In genomic region chr19:46893484-46893883, GRCm38 (mm10) we compare ENCODE assay signal across 21 mouse cellular contexts.
DNase-seq lines count a peak whose midpoint lies in the region; TF ChIP-seq lines count a peak whose summit lies in the region.
"Had no signal": no experiment of that assay in that cellular context is flagged by ENCODE, and none has a peak within 500 bp of the region (broad histone marks: within the 10 kb centered on the region; RNA-seq: fewer than 3 reads in every experiment).

No protein-coding gene starts in this region.

- DNase-seq in heart, adult 11 months: peak; percentile 77
- no peak for DNase-seq in heart, embryonic 10.5 days (ENCODE audit: low spot score)
- no peak for DNase-seq in layer of hippocampus, adult 2 months (ENCODE audit: low spot score in 2 of 2)
- DNase-seq in layer of hippocampus, postnatal 10 days (ENCODE audit: low spot score in 2 of 2): no peak
- peak; percentile 3 for DNase-seq in right cerebral cortex, postnatal 25 days
- no peak for DNase-seq in right cerebral cortex, postnatal 14 days
- no peak for DNase-seq in kidney, adult 2 months
- DNase-seq: adrenal gland, adult 2 months; adrenal gland, postnatal 10 days; adrenal gland, postnatal 25 days; B cell, adult 2 months; cerebellum, adult 11-12 months; cerebellum, adult 2 months; cerebellum, adult 9-10 months; cerebellum, postnatal 10 days; cerebellum, postnatal 25 days had no signal

- peaks cover 4% of the 10 kb centered on the region; the same call in 1 of the 2 replicates for H3K9me3 ChIP-seq in heart, embryonic 10.5 days
- H3K9me3 ChIP-seq: forebrain, embryonic 13.5 days; forebrain, embryonic 15.5 days had no signal

- no peaks in the 10 kb centered on the region for H3K27me3 ChIP-seq in heart, embryonic 10.5 days (ENCODE audit: insufficient read depth, poor library complexity, severe bottlenecking)
- no peaks in the 10 kb centered on the region for H3K27me3 ChIP-seq in kidney, adult 2 months (replicated peaks; ENCODE audit: control insufficient read depth, insufficient read depth, low read length)
- H3K27me3 ChIP-seq: CH12.LX; embryonic facial prominence, embryonic 12.5 days; forebrain, embryonic 13.5 days; forebrain, embryonic 15.5 days had no signal

- 82% methylated on average over 7 of the region's 7 CpGs for WGBS in heart, embryonic 10.5 days
- WGBS in kidney, adult 2 months: 88% methylated on average over 7 of the region's 7 CpGs

- no peaks in the 10 kb centered on the region for H3K4me1 ChIP-seq in heart, embryonic 10.5 days
- no peaks in the 10 kb centered on the region for H3K4me1 ChIP-seq in kidney, adult 2 months (ENCODE audit: control insufficient read depth, insufficient read depth, low read length)
- H3K4me1 ChIP-seq: embryonic facial prominence, embryonic 10.5 days; embryonic facial prominence, embryonic 12.5 days; forebrain, embryonic 13.5 days; forebrain, embryonic 15.5 days had no signal

- TF ChIP-seq POLR2A in kidney, adult 2 months (IDR thresholded peaks at IDR 0.05; ENCODE audit: low read depth, low read length): no peak

- peaks cover 68% of the 10 kb centered on the region for H3K36me3 ChIP-seq in heart, embryonic 10.5 days
- peaks cover 12% of the 10 kb centered on the region for H3K36me3 ChIP-seq in kidney, adult 2 months (ENCODE audit: control insufficient read depth, insufficient read depth, low read length)

- no peak overlapping the region for H3K4me3 ChIP-seq in heart, embryonic 10.5 days
- H3K4me3 ChIP-seq in layer of hippocampus, adult 2 months: no peak overlapping the region
- H3K4me3 ChIP-seq in kidney, adult 2 months (ENCODE audit: insufficient read depth, low read depth, low read length): no peak overlapping the region
- H3K4me3 ChIP-seq: embryonic facial prominence, embryonic 10.5 days; embryonic facial prominence, embryonic 12.5 days; forebrain, embryonic 13.5 days; forebrain, embryonic 15.5 days had no signal

- H3K27ac ChIP-seq in heart, embryonic 10.5 days: no peak overlapping the region
- peak overlapping the region; percentile 44; the same call in 1 of the 2 replicates for H3K27ac ChIP-seq in layer of hippocampus, adult 2 months
- no peak overlapping the region for H3K27ac ChIP-seq in kidney, adult 2 months (ENCODE audit: insufficient read depth, low read depth, low read length)
- H3K27ac ChIP-seq: embryonic facial prominence, embryonic 10.5 days; embryonic facial prominence, embryonic 12.5 days; forebrain, embryonic 13.5 days; forebrain, embryonic 15.5 days had no signal

- no peak for TF ChIP-seq CTCF in layer of hippocampus, adult 2 months (conservative IDR thresholded peaks at IDR 0.05)
- no peak for TF ChIP-seq CTCF in kidney, adult 2 months (conservative IDR thresholded peaks at IDR 0.05; ENCODE audit: insufficient read depth, insufficient read length, low read depth, low read length)

Comparison
In these comparisons a context has a peak if more than half of its experiments do, and no peak if none do; other contexts are left out.
1. DNase-seq: peak in heart, adult 11 months (single experiment) and right cerebral cortex, postnatal 25 days (single experiment); none in heart, embryonic 10.5 days (single experiment), layer of hippocampus, adult 2 months (0 of 2), layer of hippocampus, postnatal 10 days (0 of 2), right cerebral cortex, postnatal 14 days (single experiment) and kidney, adult 2 months (single experiment).